Mouse (Mus musculus) gastrocnemius, adult 8-10 months (tissue): ENCODE results near the gene Vmn1r40. TPM values are rescaled to one million over a fixed set of nuclear protein-coding genes. Genes with fewer than 3 reads are reported as not detected.

Source experiments
- total RNA-seq, 4 experiments: library from RNA; stranded (reverse); gene quantifications; 2 replicates each; pipeline ENCODE4 v1.2.4; 2022

Vmn1r40 gene
- total RNA-seq, 4 experiments from 2014 or later: not detected

Other genes starting within 250 kb of the Vmn1r40 start
- gene Chchd6, start 111.9 kb upstream of the Vmn1r40 start, total RNA-seq: 1 to 10 TPM; 2.8 to 4.3 (median 3.4) TPM
- gene Txnrd3, start 63.6 kb upstream of the Vmn1r40 start, total RNA-seq: 1 to 10 TPM; 3.1 to 4.9 (median 3.6) TPM
- not detected for gene Vmn1r41, start 33.2 kb downstream of the Vmn1r40 start, total RNA-seq
- gene Vmn1r42, start 168.9 kb downstream of the Vmn1r40 start, total RNA-seq: not detected
- not detected for gene Vmn1r43, start 168.9 kb downstream of the Vmn1r40 start, total RNA-seq
- not detected for gene Vmn1r44, start 176.1 kb downstream of the Vmn1r40 start, total RNA-seq
- not detected for gene Vmn1r45, start 233.1 kb downstream of the Vmn1r40 start, total RNA-seq